Mouse (Mus musculus) lung, adult 2 months (tissue): ENCODE results near the gene Gipr.

Experiments
- CTCF ChIP-seq: fragments of 200-500 bp; IDR thresholded peaks from 2 replicates; pipeline ENCODE4 v1.5.1; 2011; ENCODE audit warnings: mild to moderate bottlenecking, low read length, control low read depth; ENCODE audit not compliant: insufficient read depth
- POLR2A ChIP-seq: fragments of 200-500 bp; IDR thresholded peaks from 2 replicates; pipeline ENCODE4 v1.6.1; 2011; ENCODE audit warnings: low read depth, mild to moderate bottlenecking, control low read depth, low read length, borderline replicate concordance; ENCODE audit errors: extremely low read depth

- no peak for TF ChIP-seq POLR2A
- TF ChIP-seq CTCF: no peak
Observed at GRCm38 (mm10) chr7:19118028-19118771, 47.7 kb downstream of the Gipr start, which contains the start of gene Gm4969.
